Mouse (Mus musculus) midbrain, embryonic 10.5 days (tissue): ENCODE measurements at regions not wholly inside any gene's neighbourhood (a gene's known extent, or its start where the extent isn't known, plus 50 kb on each side); places are given as distances from the start of the nearest gene placed in this dataset.

Experiments used
- DNase-seq: peaks from one replicate; pipeline ENCODE4 v3.0.0-alpha.2; 2017; ENCODE audit warnings: low spot score
- H3K27ac ChIP-seq: fragments of 300-500 bp; sonication (generic); replicated peaks from 2 replicates; pipeline ENCODE4 v1.5.1; 2016; ENCODE audit warnings: mild to moderate bottlenecking
- H3K27me3 ChIP-seq: fragments of 300-500 bp; sonication (generic); 2 replicates; pipeline ENCODE4 v1.6.1; 2016; ENCODE audit warnings: low read depth, mild to moderate bottlenecking; ENCODE audit not compliant: poor library complexity, severe bottlenecking
- H3K36me3 ChIP-seq: fragments of 300-500 bp; sonication (generic); 2 replicates; pipeline ENCODE4 v1.6.1; 2016; ENCODE audit warnings: mild to moderate bottlenecking, moderate library complexity
- H3K4me1 ChIP-seq: fragments of 300-500 bp; sonication (generic); 2 replicates; pipeline ENCODE4 v1.6.1; 2016
- H3K4me3 ChIP-seq: fragments of 300-500 bp; sonication (generic); 2 replicates; pipeline ENCODE4 v1.5.1; 2016; ENCODE audit warnings: mild to moderate bottlenecking, moderate library complexity
- H3K9me3 ChIP-seq: fragments of 300-500 bp; sonication (generic); replicated peaks from 2 replicates; pipeline ENCODE4 v1.6.1; 2016; ENCODE audit warnings: mild to moderate bottlenecking
- WGBS: fragments of 180-500 bp; shearing (Covaris S2); methylation state at CpG from one replicate; pipeline ENCODE4 v1.1.7; 2016; 5-methylcytosine and 5-hydroxymethylcytosine counted together

GRCm38 (mm10) chrX:107577501-107577900 is 90.3 kb upstream of the Tbx22 start:
- Histone ChIP-seq H3K36me3 (no peaks in the 10 kb centered on the region), H3K9me3 (no peaks in the 10 kb centered on the region), H3K27me3 (no peaks in the 10 kb centered on the region), H3K4me3 (no peak overlapping the region), H3K4me1 (no peaks in the 10 kb centered on the region), H3K27ac (no peak overlapping the region)
- 20% methylated on average over 5 of the region's 5 CpGs for WGBS
- peak; percentile 12 for DNase-seq
